ENCODE assay signal across 23 mouse cellular contexts in genomic region chr7:141343230-141343629, GRCm38 (mm10). TPM values are rescaled to one million over a fixed set of nuclear protein-coding genes. Genes with fewer than 3 reads are reported as not detected.
DNase-seq lines count a peak whose midpoint lies in the region; ATAC-seq and TF ChIP-seq lines count a peak whose summit lies in the region.
"Had no signal": no experiment of that assay in that cellular context is flagged by ENCODE, and none has a peak within 500 bp of the region (broad histone marks: within the 10 kb centered on the region; RNA-seq: fewer than 3 reads in every experiment).

No protein-coding gene starts in this region.

- TF ChIP-seq CTCF in stomach, postnatal 0 days (IDR thresholded peaks at IDR 0.05; ENCODE audit: low read depth) = no peak

- peaks cover 12% of the 10 kb centered on the region for H3K4me1 ChIP-seq in kidney, embryonic 16.5 days (ENCODE audit: insufficient read depth, low read length)
- H3K4me1 ChIP-seq in intestine, embryonic 16.5 days (ENCODE audit: control insufficient read depth, insufficient read depth, low read length) = peaks cover 26% of the 10 kb centered on the region
- no peaks in the 10 kb centered on the region for H3K4me1 ChIP-seq in stomach, postnatal 0 days (replicated peaks; ENCODE audit: control insufficient read depth, insufficient read depth)

- H3K9ac ChIP-seq in kidney, embryonic 16.5 days (replicated peaks; ENCODE audit: low read length) = no peak overlapping the region
- peak overlapping the region; percentile 48; the same call in 1 of the 2 replicates for H3K9ac ChIP-seq in intestine, embryonic 16.5 days (ENCODE audit: low read depth, low read length)
- no peak overlapping the region for H3K9ac ChIP-seq in stomach, postnatal 0 days (ENCODE audit: low read length)
- H3K9ac ChIP-seq: embryonic facial prominence, embryonic 13.5 days; forebrain, embryonic 13.5 days; forebrain, postnatal 0 days; heart, embryonic 15.5 days had no signal

- TF ChIP-seq EP300 in stomach, postnatal 0 days (optimal IDR thresholded peaks at IDR 0.05) = no peak

- H3K4me2 ChIP-seq in kidney, embryonic 16.5 days (replicated peaks; ENCODE audit: low read depth, low read length) = no peak overlapping the region
- H3K4me2 ChIP-seq in intestine, embryonic 16.5 days (ENCODE audit: low read depth, low read length) = peak overlapping the region; percentile 49
- no peak overlapping the region for H3K4me2 ChIP-seq in stomach, postnatal 0 days (replicated peaks; ENCODE audit: low read depth)
- H3K4me2 ChIP-seq: embryonic facial prominence, embryonic 13.5 days; forebrain, embryonic 13.5 days; heart, embryonic 11.5 days; heart, embryonic 15.5 days had no signal

- ATAC-seq in kidney, embryonic 16.5 days (ENCODE audit: low FRiP score, low TSS enrichment) = no peak
- no peak for ATAC-seq in intestine, embryonic 16.5 days
- ATAC-seq in stomach, postnatal 0 days (ENCODE audit: low FRiP score, low TSS enrichment) = no peak
- ATAC-seq: forebrain, embryonic 13.5 days; forebrain, postnatal 0 days had no signal

- H3K4me3 ChIP-seq in kidney, embryonic 16.5 days (ENCODE audit: low read length) = no peak overlapping the region
- H3K4me3 ChIP-seq in intestine, embryonic 16.5 days (ENCODE audit: low read length) = peak overlapping the region; percentile 5; the same call in 1 of the 2 replicates
- H3K4me3 ChIP-seq in stomach, postnatal 0 days (ENCODE audit: low read depth, low read length) = no peak overlapping the region
- H3K4me3 ChIP-seq: embryonic facial prominence, embryonic 13.5 days; forebrain, embryonic 13.5 days; heart, adult 2 months; heart, embryonic 15.5 days; hindbrain, embryonic 10.5 days had no signal

- DNase-seq in kidney, postnatal 14 days = peak; percentile 22
- DNase-seq in testis, postnatal 10 days (ENCODE audit: low spot score) = peak; percentile 40
- DNase-seq in testis, postnatal 14 days (ENCODE audit: low spot score) = no peak
- no peak for DNase-seq in stomach, postnatal 0 days (ENCODE audit: low spot score)
- DNase-seq in urinary bladder, postnatal 36 days (ENCODE audit: low spot score in 2 of 2) = no peak
- DNase-seq in layer of hippocampus, adult 8-10 months (ENCODE audit: low spot score in 2 of 2) = no peak
- DNase-seq: adrenal gland, postnatal 10 days; cerebellum, adult 11 months; cerebellum, adult 8-10 months; cerebellum, postnatal 14 days; forebrain, postnatal 0 days; gastrocnemius, postnatal 14 days; heart, adult 2 months; heart, postnatal 14 days had no signal

- WGBS in kidney, embryonic 16.5 days = 83% methylated on average over 2 of the region's 2 CpGs
- 67% methylated on average over 2 of the region's 2 CpGs for whole genome bisulfite sequencing in intestine, embryonic 16.5 days
- 82% methylated on average over 2 of the region's 2 CpGs for WGBS in stomach, postnatal 0 days

- no peaks in the 10 kb centered on the region for H3K9me3 ChIP-seq in kidney, embryonic 16.5 days (ENCODE audit: low read length)
- H3K9me3 ChIP-seq in intestine, embryonic 16.5 days (ENCODE audit: control insufficient read depth, low read length) = no peaks in the 10 kb centered on the region
- no peaks in the 10 kb centered on the region for H3K9me3 ChIP-seq in stomach, postnatal 0 days (ENCODE audit: control insufficient read depth, low read length)
- H3K9me3 ChIP-seq: embryonic facial prominence, embryonic 13.5 days; forebrain, embryonic 13.5 days; heart, embryonic 15.5 days; hindbrain, embryonic 10.5 days had no signal

- H3K27me3 ChIP-seq in kidney, embryonic 16.5 days (ENCODE audit: insufficient read depth, low read length) = no peaks in the 10 kb centered on the region
- H3K27me3 ChIP-seq in intestine, embryonic 16.5 days (replicated peaks; ENCODE audit: control insufficient read depth, insufficient read depth, low read length) = no peaks in the 10 kb centered on the region
- H3K27me3 ChIP-seq in stomach, postnatal 0 days (ENCODE audit: control insufficient read depth, insufficient read depth, low read length) = no peaks in the 10 kb centered on the region

- no peaks in the 10 kb centered on the region for H3K36me3 ChIP-seq in kidney, embryonic 16.5 days (ENCODE audit: insufficient read depth, low read length)
- H3K36me3 ChIP-seq in intestine, embryonic 16.5 days (ENCODE audit: control insufficient read depth, insufficient read depth, low read length) = no peaks in the 10 kb centered on the region; the same call in 1 of the 2 replicates
- no peaks in the 10 kb centered on the region for H3K36me3 ChIP-seq in stomach, postnatal 0 days (ENCODE audit: control insufficient read depth, insufficient read depth, low read length)
- H3K36me3 ChIP-seq: embryonic facial prominence, embryonic 13.5 days; heart, embryonic 15.5 days; hindbrain, embryonic 10.5 days had no signal

- no peak overlapping the region; the same call in 1 of the 2 replicates for H3K27ac ChIP-seq in kidney, embryonic 16.5 days (ENCODE audit: low read length)
- H3K27ac ChIP-seq in intestine, embryonic 16.5 days (ENCODE audit: low read length) = peak overlapping the region; percentile 95
- 0 out of 2 replicates have a peak overlapping the region, but pooled peaks have one; percentile 30 for H3K27ac ChIP-seq in stomach, postnatal 0 days (replicated peaks)
- H3K27ac ChIP-seq: embryonic facial prominence, embryonic 13.5 days; forebrain, embryonic 13.5 days; heart, adult 2 months; heart, embryonic 15.5 days; hindbrain, embryonic 10.5 days had no signal

RNA-seq across cellular contexts. Expression of gene Eps8l2, which starts 4.5 kb away (rescaled TPM):
- 59.4 and 62.9 TPM in 2 replicates for polyA plus RNA-seq in kidney, embryonic 16.5 days (2015; fragmentation: Nextera tagmentation; extraction: Ambion mirVana)
- polyA plus RNA-seq in intestine, embryonic 16.5 days (2015; fragmentation: Nextera tagmentation; extraction: Ambion mirVana) = 191 and 214 TPM in 2 replicates
- polyA plus RNA-seq in stomach, postnatal 0 days (2015; fragmentation: Nextera tagmentation; extraction: Ambion mirVana) = 86.1 and 96.5 TPM in 2 replicates
- total RNA-seq in layer of hippocampus, adult 8-10 months (2022) = 1 to 10 TPM; 3.6 to 7.2 (median 6.4) TPM

RNA-seq across cellular contexts. Expression of gene Tmem80, which starts 15.7 kb away (rescaled TPM):
- polyA plus RNA-seq in kidney, embryonic 16.5 days (2015; fragmentation: Nextera tagmentation; extraction: Ambion mirVana) = 49.3 and 59.8 TPM in 2 replicates
- polyA plus RNA-seq in intestine, embryonic 16.5 days (2015; fragmentation: Nextera tagmentation; extraction: Ambion mirVana) = 32.4 and 34.2 TPM in 2 replicates
- polyA plus RNA-seq in stomach, postnatal 0 days (2015; fragmentation: Nextera tagmentation; extraction: Ambion mirVana) = 18.6 and 19.7 TPM in 2 replicates
- total RNA-seq in layer of hippocampus, adult 8-10 months (2022) = 10 to 100 TPM; 32.4 to 36.5 (median 34.7) TPM

RNA-seq across cellular contexts. Expression of gene Deaf1, which starts 15.7 kb away (rescaled TPM):
- polyA plus RNA-seq in kidney, embryonic 16.5 days (2015; fragmentation: Nextera tagmentation; extraction: Ambion mirVana) = 77.4 and 87.5 TPM in 2 replicates
- 61.0 and 64.4 TPM in 2 replicates for polyA plus RNA-seq in intestine, embryonic 16.5 days (2015; fragmentation: Nextera tagmentation; extraction: Ambion mirVana)
- polyA plus RNA-seq in stomach, postnatal 0 days (2015; fragmentation: Nextera tagmentation; extraction: Ambion mirVana) = 37.6 and 40.1 TPM in 2 replicates
- 10 to 100 TPM; 67.9 to 84.7 (median 78.5) TPM for total RNA-seq in layer of hippocampus, adult 8-10 months (2022)

RNA-seq across cellular contexts. Expression of gene Taldo1, which starts 48.8 kb away (rescaled TPM):
- polyA plus RNA-seq in kidney, embryonic 16.5 days (2015; fragmentation: Nextera tagmentation; extraction: Ambion mirVana) = 371 and 374 TPM in 2 replicates
- polyA plus RNA-seq in intestine, embryonic 16.5 days (2015; fragmentation: Nextera tagmentation; extraction: Ambion mirVana) = 567 and 582 TPM in 2 replicates
- 459 and 468 TPM in 2 replicates for polyA plus RNA-seq in stomach, postnatal 0 days (2015; fragmentation: Nextera tagmentation; extraction: Ambion mirVana)
- total RNA-seq in layer of hippocampus, adult 8-10 months (2022) = 100 to 1,000 TPM; 107 to 127 (median 116) TPM

RNA-seq across cellular contexts. Expression of gene Drd4, which starts 51.4 kb away (rescaled TPM):
- 1.3 and 1.5 TPM in 2 replicates for polyA plus RNA-seq in kidney, embryonic 16.5 days (2015; fragmentation: Nextera tagmentation; extraction: Ambion mirVana)
- 0.23 and 0.48 TPM in 2 replicates for polyA plus RNA-seq in intestine, embryonic 16.5 days (2015; fragmentation: Nextera tagmentation; extraction: Ambion mirVana)
- polyA plus RNA-seq in stomach, postnatal 0 days (2015; fragmentation: Nextera tagmentation; extraction: Ambion mirVana) = 0.06 and 0.16 TPM in 2 replicates
- under 1 TPM in 1 of 4 experiments, not detected in 3; 0.27 TPM for total RNA-seq in layer of hippocampus, adult 8-10 months (2022)
- total RNA-seq: common myeloid progenitor, adult 5-6 weeks; gastrocnemius, adult 18-20 months; heart, adult 2 months; heart, postnatal 14 days had no signal

Comparison
In these comparisons a context has a peak if more than half of its experiments do, and no peak if none do; other contexts are left out.
1. DNase-seq: peak in kidney, postnatal 14 days (single experiment) and testis, postnatal 10 days (single experiment); none in testis, postnatal 14 days (single experiment), stomach, postnatal 0 days (single experiment), urinary bladder, postnatal 36 days (0 of 2) and layer of hippocampus, adult 8-10 months (0 of 2).